Mouse (Mus musculus): ENCODE results near the gene Myo16.

DNA sequence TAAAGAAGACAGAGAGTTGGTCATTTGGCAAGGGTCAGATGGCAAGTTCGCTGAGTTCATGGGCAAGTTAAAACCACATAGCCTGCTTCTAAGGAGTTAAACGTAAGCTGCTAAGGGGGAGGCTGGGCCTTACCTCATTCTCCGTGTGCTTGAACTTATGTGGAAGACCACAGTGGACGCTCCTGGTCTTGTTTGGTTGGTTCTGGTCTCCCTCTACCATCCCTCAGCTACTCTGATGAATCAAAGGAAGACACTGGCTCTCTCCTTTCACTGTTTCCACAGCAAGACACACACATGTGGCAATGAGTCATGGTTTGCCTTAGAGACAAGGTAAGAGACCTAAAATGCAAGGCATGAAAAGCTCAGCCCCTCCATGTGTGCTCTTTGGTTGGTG is 453.1 kb downstream of the Myo16 start:
- no peak for TF ChIP-seq CTCF (IDR thresholded peaks at IDR 0.05)
- no peak for TF ChIP-seq EP300 (IDR thresholded peaks at IDR 0.05; ENCODE audit: insufficient read depth, low read depth, low read length)
- TF ChIP-seq POLR2A (IDR thresholded peaks at IDR 0.05; ENCODE audit: insufficient read depth, low read depth, low read length), result no peak

Measured in heart, adult 2 months (tissue).